Mouse (Mus musculus): ENCODE data around the gene Slc26a8.

DNA sequence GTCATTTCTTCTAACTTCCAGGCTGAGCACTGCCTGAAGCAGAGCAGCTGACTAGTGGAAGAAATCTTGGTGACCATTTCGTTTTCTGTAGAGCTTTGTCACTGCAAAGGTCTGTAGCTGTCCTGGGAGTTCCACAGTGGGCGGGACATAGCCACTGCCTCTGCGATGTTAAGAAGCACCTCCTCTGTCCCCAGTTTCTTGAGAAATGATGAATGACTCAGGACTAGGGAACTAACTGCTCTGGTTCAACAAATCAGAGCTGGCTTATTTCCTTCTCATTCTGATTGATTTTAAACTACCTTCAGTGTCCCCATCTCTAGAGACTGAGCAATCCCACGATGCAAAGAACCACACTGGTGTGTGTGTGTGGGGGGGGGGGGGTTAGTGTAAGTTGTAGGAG is 45.9 kb downstream of the Slc26a8 start:
- TF ChIP-seq MAFK (IDR thresholded peaks at IDR 0.05; ENCODE audit: borderline replicate concordance, low read depth, low read length) = no peak
- no peak for TF ChIP-seq CTCF (IDR thresholded peaks at IDR 0.05 in 2 of 3, conservative IDR thresholded peaks at IDR 0.05 in 1 of 3; ENCODE audit: control insufficient read depth in 1 of 3, insufficient read depth in 1 of 3, low read depth in 2 of 3, low read length in 3 of 3, poor library complexity in 1 of 3, severe bottlenecking in 1 of 3)
- TF ChIP-seq CHD2 (IDR thresholded peaks at IDR 0.05; ENCODE audit: low read length) = no peak
- no peak for TF ChIP-seq GATA1 (IDR thresholded peaks at IDR 0.05; ENCODE audit: low read depth, low read length)
- no peak for TF ChIP-seq NRF1 (IDR thresholded peaks at IDR 0.05; ENCODE audit: insufficient read depth, low read depth, low read length, poor library complexity, severe bottlenecking)
- no peak for TF ChIP-seq MEF2A (IDR thresholded peaks at IDR 0.05; ENCODE audit: extremely low read depth, insufficient replicate concordance, low read depth, low read length, poor library complexity, severe bottlenecking)
- TF ChIP-seq ETS1 (IDR thresholded peaks at IDR 0.05; ENCODE audit: low read depth, low read length) = no peak
- no peak for TF ChIP-seq SIN3A (IDR thresholded peaks at IDR 0.05; ENCODE audit: low read length)
- TF ChIP-seq POLR2A (IDR thresholded peaks at IDR 0.05; ENCODE audit: control insufficient read depth in 1 of 2, insufficient read depth in 1 of 2, low read depth in 1 of 2, low read length in 2 of 2, poor library complexity in 1 of 2) = no peak

All from MEL (cell line).